Mouse (Mus musculus): ENCODE measurements around the gene 4930558K02Rik.

- TF ChIP-seq CTCF (IDR thresholded peaks at IDR 0.05; ENCODE audit: borderline replicate concordance, insufficient read depth, low read depth, low read length) (no peak), POLR2A (IDR thresholded peaks at IDR 0.05; ENCODE audit: borderline replicate concordance, insufficient read depth, low read length) (no peak)
Observed at GRCm38 (mm10) chr1:161917940-161918484, 61.4 kb downstream of the 4930558K02Rik start.
